Mouse (Mus musculus) olfactory bulb, adult 2 months (tissue): Measurements from ENCODE around the gene Trim45.

Experiments used
- CTCF ChIP-seq: fragments of 200-500 bp; IDR thresholded peaks from 2 replicates; pipeline ENCODE4 v1.5.1; 2012; ENCODE audit warnings: low read depth, mild to moderate bottlenecking, low read length, moderate library complexity; ENCODE audit not compliant: insufficient read depth
- POLR2A ChIP-seq: fragments of 200-500 bp; IDR thresholded peaks from 2 replicates; pipeline ENCODE4 v1.6.1; 2012; ENCODE audit warnings: mild to moderate bottlenecking, low read depth, low read length, moderate library complexity; ENCODE audit not compliant: insufficient read depth

GRCm38 (mm10) chr3:100940496-100941037 lies 18.6 kb downstream of the Trim45 start:
- no peak for TF ChIP-seq CTCF
- no peak for TF ChIP-seq POLR2A
